10 mouse cellular contexts compared by ENCODE assay signal in the genomic region with DNA sequence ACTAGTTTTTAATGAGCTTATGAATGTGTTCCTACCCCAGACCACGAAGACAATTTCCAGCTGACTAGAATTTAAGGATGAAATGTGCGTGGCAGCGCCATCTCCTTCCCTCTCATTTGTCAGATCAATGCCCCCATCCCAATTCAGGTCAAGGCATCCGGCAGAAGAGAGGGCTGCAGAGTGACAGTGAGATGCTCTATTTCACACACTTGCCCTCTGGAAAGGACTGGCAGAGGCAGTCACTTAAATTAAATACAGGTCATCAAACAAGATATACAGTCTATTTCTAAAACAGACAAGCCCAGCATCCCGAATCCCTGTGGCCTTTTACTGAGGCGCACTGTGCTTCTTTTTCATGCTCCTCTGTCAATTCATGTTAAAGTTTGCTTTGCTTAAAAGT.
"Had no signal": no experiment of that assay in that cellular context is flagged by ENCODE, and none has a peak within 500 bp of the region (broad histone marks: within the 10 kb centered on the region; RNA-seq: fewer than 3 reads in every experiment).

No protein-coding gene starts in this region.

- H3K4me2 ChIP-seq: limb, embryonic 15.5 days; liver, embryonic 12.5 days; lung, embryonic 14.5 days; midbrain, embryonic 12.5 days had no signal

- DNase-seq: kidney, adult 18-20 months; kidney, postnatal 10 days; lung, embryonic 14.5 days; lung, postnatal 10 days; lung, postnatal 4 days; thymus, postnatal 14 days had no signal

- ATAC-seq: liver, embryonic 12.5 days had no signal

- H3K9me3 ChIP-seq: limb, embryonic 15.5 days; liver, embryonic 12.5 days; midbrain, embryonic 12.5 days had no signal

- H3K27ac ChIP-seq: limb, embryonic 15.5 days; liver, embryonic 12.5 days; midbrain, embryonic 12.5 days; stomach, postnatal 0 days had no signal

- H3K27me3 ChIP-seq: limb, embryonic 15.5 days; liver, embryonic 12.5 days; midbrain, embryonic 12.5 days had no signal

- H3K9ac ChIP-seq: limb, embryonic 15.5 days; liver, embryonic 12.5 days; lung, embryonic 14.5 days; midbrain, embryonic 12.5 days had no signal

- H3K4me3 ChIP-seq: limb, embryonic 15.5 days; liver, embryonic 12.5 days; midbrain, embryonic 12.5 days had no signal

- H3K4me1 ChIP-seq: limb, embryonic 15.5 days; liver, embryonic 12.5 days; midbrain, embryonic 12.5 days had no signal
